Mouse (Mus musculus): ENCODE results near the gene Gm49510. TPM values are rescaled to one million over a fixed set of nuclear protein-coding genes. Genes with fewer than 3 reads are reported as not detected.

The Gm49510 gene
- total and polyA plus RNA-seq, 3 experiments = 0.12 to 0.25 TPM; not detected in 1

DNA sequence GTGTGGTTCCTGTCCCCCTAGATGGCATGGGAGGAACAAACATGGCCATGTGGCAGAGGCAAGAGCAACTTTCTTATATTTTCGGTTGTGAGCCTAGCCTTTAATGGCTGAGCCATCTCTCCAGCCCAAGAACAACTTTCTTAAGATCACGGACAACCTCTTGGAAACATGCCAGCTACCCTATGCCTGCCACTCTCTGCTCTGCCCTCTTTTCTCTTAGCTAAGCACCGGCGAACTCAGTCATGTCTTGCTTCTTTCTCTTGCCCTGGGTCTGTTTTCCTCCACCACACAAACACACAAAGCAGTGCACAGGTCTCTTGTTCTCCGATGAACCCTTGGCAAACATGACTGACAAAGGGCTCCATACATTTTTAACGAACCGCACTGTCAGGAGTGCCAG, 46.8 kb downstream of the Gm49510 start:
- in situ Hi-C loops (cut with MboI; ENCODE audit: low pct_ligation_motif_present, low pct_unique_long_range_greater_than_20kb, low sequenced_read_pairs) (loop anchor here (5.0 kb wide), 1 partner anchor 39 kb away; no protein-coding TSS in a partner anchor), dilution Hi-C loops (cut with MboI; ENCODE audit: extremely low pct_ligation_motif_present, extremely low pct_unique_long_range_greater_than_20kb, low sequenced_read_pairs) (no loop called here)
- Histone ChIP-seq H3K27ac (ENCODE audit: insufficient read depth, low read depth) (no peak overlapping the region), H3K36me3 (replicated peaks in 1 of 2; ENCODE audit: control insufficient read depth in 1 of 2, insufficient read depth in 1 of 2, low read length in 1 of 2) (peaks cover 4 to 19% of the 10 kb centered on the region in 2 experiments), H3K9ac (ENCODE audit: insufficient read depth, low read depth) (no peak overlapping the region), H3K79me2 (replicated peaks; ENCODE audit: control insufficient read depth, extremely low read depth, insufficient read depth, poor library complexity, severe bottlenecking) (no peaks in the 10 kb centered on the region), H3K9me3 (replicated peaks; ENCODE audit: low read length) (no peaks in the 10 kb centered on the region), H3K4me2 (ENCODE audit: insufficient read depth, low read depth, poor library complexity, severe bottlenecking) (no peak overlapping the region), H3K4me1 (ENCODE audit: control insufficient read depth in 1 of 2, insufficient read depth in 2 of 2) (peaks cover 0 to 4% of the 10 kb centered on the region in 2 experiments; a peak in 2 of 4 replicates), H3K27me3 (replicated peaks) (peaks cover 2% of the 10 kb centered on the region), H3K4me3 (replicated peaks in 1 of 3; ENCODE audit: low read depth in 2 of 3, low read length in 2 of 3, poor library complexity in 1 of 3) (no peak overlapping the region)
- TF ChIP-seq HCFC1 (IDR thresholded peaks at IDR 0.05; ENCODE audit: low read depth, low read length) (no peak), ZKSCAN1 (IDR thresholded peaks at IDR 0.05; ENCODE audit: borderline replicate concordance, low read depth, low read length) (no peak), TCF12 (IDR thresholded peaks at IDR 0.05; ENCODE audit: low read depth, low read length) (no peak), ZMIZ1 (IDR thresholded peaks at IDR 0.05; ENCODE audit: low read depth, low read length) (no peak), NELFE (IDR thresholded peaks at IDR 0.05; ENCODE audit: low read depth, low read length) (no peak), ELF1 (IDR thresholded peaks at IDR 0.05; ENCODE audit: low read depth, low read length) (no peak), E2F4 (IDR thresholded peaks at IDR 0.05; ENCODE audit: insufficient replicate concordance, low read depth, low read length) (no peak), ZNF384 (IDR thresholded peaks at IDR 0.05; ENCODE audit: low read depth, low read length) (no peak), ETS1 (conservative IDR thresholded peaks at IDR 0.05; ENCODE audit: low read depth, low read length) (no peak), CTCF (conservative IDR thresholded peaks at IDR 0.05 in 1 of 2, IDR thresholded peaks at IDR 0.05 in 1 of 2; ENCODE audit: low read depth in 2 of 2, low read length in 2 of 2) (no peak), RAD21 (IDR thresholded peaks at IDR 0.05; ENCODE audit: low read depth, low read length) (no peak), BHLHE40 (IDR thresholded peaks at IDR 0.05; ENCODE audit: low read depth, low read length) (no peak), RCOR1 (conservative IDR thresholded peaks at IDR 0.05; ENCODE audit: low read depth, low read length) (no peak), USF2 (conservative IDR thresholded peaks at IDR 0.05; ENCODE audit: low read depth, low read length) (no peak)
- no peak for DNase-seq (ENCODE audit: extremely low read depth)

DNA sequence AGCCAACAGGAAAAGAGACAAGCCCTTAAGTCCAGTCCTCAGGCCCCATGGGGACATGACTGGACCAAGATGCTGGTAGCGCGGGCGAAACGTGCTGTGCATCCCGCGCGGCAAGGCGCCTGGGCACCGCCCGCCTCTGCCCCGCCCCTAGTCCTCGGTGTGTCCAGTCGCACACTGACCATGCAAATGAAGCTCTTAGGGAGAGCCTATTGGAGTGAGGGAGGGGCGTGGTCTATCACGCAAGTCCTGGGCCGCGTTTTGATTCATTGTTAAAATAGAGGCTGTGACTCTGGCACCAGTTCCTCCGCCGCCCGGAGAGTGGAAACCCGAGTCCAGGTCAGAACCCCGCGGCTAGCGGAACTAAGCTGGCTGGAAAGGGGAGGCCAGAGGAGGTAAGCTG, 48.2 kb downstream of the Gm49510 start, which contains the start of gene Triobp:
Gene Triobp, plus strand, starts transcription at position 68 of the 400 bp plus-strand sequence.
- Histone ChIP-seq H3K27ac (ENCODE audit: insufficient read depth, low read depth) (no peak within 1 kb of the TSS), H3K9ac (ENCODE audit: insufficient read depth, low read depth) (0 out of 2 replicates have a peak within 1 kb of the TSS, but pooled peaks have one; percentile 15), H3K9me3 (replicated peaks; ENCODE audit: low read length) (no peaks in the 10 kb centered on the region), H3K4me1 (ENCODE audit: control insufficient read depth in 1 of 2, insufficient read depth in 2 of 2) (peaks cover 0 to 4% of the 10 kb centered on the region in 2 experiments; a peak in 2 of 4 replicates), H3K4me3 (replicated peaks in 1 of 3; ENCODE audit: low read depth in 2 of 3, low read length in 2 of 3, poor library complexity in 1 of 3) (peak within 1 kb of the TSS in 2 of 3 experiments; percentile 36 to 58), H3K79me2 (replicated peaks; ENCODE audit: control insufficient read depth, extremely low read depth, insufficient read depth, poor library complexity, severe bottlenecking) (no peaks in the 10 kb centered on the region), H3K4me2 (ENCODE audit: insufficient read depth, low read depth, poor library complexity, severe bottlenecking) (peak within 1 kb of the TSS; percentile 96), H3K27me3 (replicated peaks) (peaks cover 2% of the 10 kb centered on the region), H3K36me3 (replicated peaks in 1 of 2; ENCODE audit: control insufficient read depth in 1 of 2, insufficient read depth in 1 of 2, low read length in 1 of 2) (peaks cover 0 to 7% of the 10 kb centered on the region in 2 experiments)
- in situ Hi-C loops (cut with MboI; ENCODE audit: low pct_ligation_motif_present, low pct_unique_long_range_greater_than_20kb, low sequenced_read_pairs) = loop anchor here (5.0 kb wide), 1 partner anchor 40 kb away; no protein-coding TSS in a partner anchor
- dilution Hi-C loops (cut with MboI; ENCODE audit: extremely low pct_ligation_motif_present, extremely low pct_unique_long_range_greater_than_20kb, low sequenced_read_pairs) = no loop called here
- DNase-seq (ENCODE audit: extremely low read depth) = no peak
- TF ChIP-seq ZNF384 (IDR thresholded peaks at IDR 0.05; ENCODE audit: low read depth, low read length) (no peak), KAT2A (IDR thresholded peaks at IDR 0.05; ENCODE audit: insufficient replicate concordance, low read length) (no peak), USF2 (conservative IDR thresholded peaks at IDR 0.05; ENCODE audit: low read depth, low read length) (no peak), BHLHE40 (IDR thresholded peaks at IDR 0.05; ENCODE audit: low read depth, low read length) (peak; percentile 87), NELFE (IDR thresholded peaks at IDR 0.05; ENCODE audit: low read depth, low read length) (no peak), RCOR1 (conservative IDR thresholded peaks at IDR 0.05; ENCODE audit: low read depth, low read length) (no peak), IRF4 (IDR thresholded peaks at IDR 0.05; ENCODE audit: low read depth, low read length) (no peak), TBP (conservative IDR thresholded peaks at IDR 0.05; ENCODE audit: low read depth, low read length) (no peak), MXI1 (IDR thresholded peaks at IDR 0.05; ENCODE audit: low read depth, low read length) (peak; percentile 81), POLR2A (IDR thresholded peaks at IDR 0.05; ENCODE audit: low read depth, low read length) (peak; percentile 72), MAX (IDR thresholded peaks at IDR 0.05; ENCODE audit: low read length) (peak; percentile 63), EP300 (IDR thresholded peaks at IDR 0.05; ENCODE audit: low read length) (no peak), TCF12 (IDR thresholded peaks at IDR 0.05; ENCODE audit: low read depth, low read length) (peak; percentile 53; the same call in 1 of the 2 replicates), NRF1 (IDR thresholded peaks at IDR 0.05; ENCODE audit: low read depth, low read length) (peak; percentile 41; the same call in 1 of the 2 replicates), MEF2A (IDR thresholded peaks at IDR 0.05; ENCODE audit: borderline replicate concordance, low read depth, low read length) (no peak), POLR2AphosphoS2 (IDR thresholded peaks at IDR 0.05; ENCODE audit: low read depth, low read length) (no peak), RAD21 (IDR thresholded peaks at IDR 0.05; ENCODE audit: low read depth, low read length) (no peak)
